Mouse (Mus musculus) forebrain, embryonic 12.5 days (tissue): Measurements from ENCODE around the gene Bscl2. TPM values are rescaled to one million over a fixed set of nuclear protein-coding genes. Genes with fewer than 3 reads are reported as not detected.
"Not testable (repeated sequence)": the region's sequence is repeated elsewhere in the genome, so short reads cannot be mapped to it uniquely, and the experiment has no call there.

Experiments used
- ATAC-seq: fragments of 200-750 bp; cut with Nextera tagmentation; 2 replicates; pipeline ENCODE4 v1.8.0; 2017; ENCODE audit warnings: moderate TSS enrichment; ENCODE audit not compliant: low FRiP score
- H3K27ac ChIP-seq: fragments of 300-500 bp; sonication (generic); 2 replicates; pipeline ENCODE4 v1.5.1; 2016; ENCODE audit warnings: mild to moderate bottlenecking
- H3K27me3 ChIP-seq: fragments of 300-500 bp; sonication (generic); 2 replicates; pipeline ENCODE4 v1.6.1; 2016; ENCODE audit warnings: mild to moderate bottlenecking
- H3K36me3 ChIP-seq: fragments of 300-500 bp; sonication (generic); replicated peaks from 2 replicates; pipeline ENCODE4 v1.6.1; 2016; ENCODE audit warnings: mild to moderate bottlenecking
- H3K4me1 ChIP-seq: fragments of 300-500 bp; sonication (generic); 2 replicates; pipeline ENCODE4 v1.6.1; 2016
- H3K4me2 ChIP-seq: fragments of 300-500 bp; sonication (generic); 2 replicates; pipeline ENCODE4 v1.6.1; 2016; ENCODE audit warnings: mild to moderate bottlenecking, moderate library complexity
- H3K4me3 ChIP-seq: fragments of 300-500 bp; sonication (generic); replicated peaks from 2 replicates; pipeline ENCODE4 v1.5.1; 2016; ENCODE audit warnings: mild to moderate bottlenecking
- H3K9ac ChIP-seq: fragments of 300-500 bp; sonication (generic); 2 replicates; pipeline ENCODE4 v1.6.1; 2016; ENCODE audit warnings: mild to moderate bottlenecking
- H3K9me3 ChIP-seq: fragments of 300-500 bp; sonication (generic); 2 replicates; pipeline ENCODE4 v1.6.1; 2016
- WGBS: fragments of 180-500 bp; shearing (Covaris S2); methylation state at CpG from one replicate; pipeline ENCODE4 v1.1.7; 2016; 5-methylcytosine and 5-hydroxymethylcytosine counted together
- polyA plus RNA-seq: library from polyadenylated mRNA; unstranded; fragments of >200 nt; fragmentation: Nextera tagmentation; extraction: Ambion mirVana; gene quantifications from 2 replicates; pipeline ENCODE4 v1.2.1, GENCODE M21; 2016

Bscl2 gene
- polyA plus RNA-seq, 1 experiment from 2014 or later = 62.9 TPM

GRCm38 (mm10) chr19:8886916-8887584, 49.8 kb downstream of the Bscl2 start:
- peaks cover 19% of the 10 kb centered on the region for H3K4me1 ChIP-seq
- no peaks in the 10 kb centered on the region for H3K27me3 ChIP-seq
- peak overlapping the region; percentile 74 for H3K4me2 ChIP-seq
- H3K27ac ChIP-seq = peak overlapping the region; percentile 87; the same call in 1 of the 2 replicates
- WGBS = 43% methylated on average over 1 of the region's 1 CpGs
- no peak for ATAC-seq
- peaks cover 13% of the 10 kb centered on the region for H3K36me3 ChIP-seq
- peak overlapping the region; percentile 63; the same call in 1 of the 2 replicates for H3K4me3 ChIP-seq
- peak overlapping the region; percentile 78; the same call in 1 of the 2 replicates for H3K9ac ChIP-seq
- no peaks in the 10 kb centered on the region for H3K9me3 ChIP-seq

- no peaks in the 10 kb centered on the region for H3K9me3 ChIP-seq
- peaks cover 19% of the 10 kb centered on the region for H3K4me1 ChIP-seq
- H3K36me3 ChIP-seq = peaks cover 13% of the 10 kb centered on the region
- peak overlapping the region; percentile 74 for H3K4me2 ChIP-seq
- 16% methylated on average over 19 of the region's 19 CpGs for WGBS
- no peak for ATAC-seq
- H3K27me3 ChIP-seq = no peaks in the 10 kb centered on the region
- peak overlapping the region; percentile 78 for H3K9ac ChIP-seq
- peak overlapping the region; percentile 87 for H3K27ac ChIP-seq
- peak overlapping the region; percentile 63 for H3K4me3 ChIP-seq
Observed at GRCm38 (mm10) chr19:8887585-8888463, 50.6 kb downstream of the Bscl2 start.

- H3K4me1 ChIP-seq = peaks cover 24% of the 10 kb centered on the region
- WGBS = under 1% methylated on average over 58 of the region's 58 CpGs
- peak within 1 kb of the TSS; percentile 63 for H3K4me3 ChIP-seq
- no peaks in the 10 kb centered on the region for H3K9me3 ChIP-seq
- H3K27ac ChIP-seq = peak within 1 kb of the TSS; percentile 87
- peak within 1 kb of the TSS; percentile 78 for H3K9ac ChIP-seq
- peak within 1 kb of the TSS; percentile 74 for H3K4me2 ChIP-seq
- no peaks in the 10 kb centered on the region for H3K27me3 ChIP-seq
- ATAC-seq = peak; percentile 95
- peaks cover 13% of the 10 kb centered on the region for H3K36me3 ChIP-seq
Observed at GRCm38 (mm10) chr19:8888511-8889385, 51.5 kb downstream of the Bscl2 start, which contains the start of the genes 1810009A15Rik and Gm49416. Gene 1810009A15Rik, plus strand, starts transcription at chr19:8888853. Gene Gm49416, plus strand, starts transcription at chr19:8888926.

GRCm38 (mm10) chr19:8892829-8893766, 55.8 kb downstream of the Bscl2 start, which contains the start of gene Ints5:
Gene Ints5, plus strand, starts transcription at chr19:8893005.
- Histone ChIP-seq H3K27ac (peak within 1 kb of the TSS; percentile 82), H3K4me3 (peak within 1 kb of the TSS; percentile 79), H3K9me3 (no peaks in the 10 kb centered on the region), H3K9ac (peak within 1 kb of the TSS; percentile 93), H3K36me3 (peaks cover 39% of the 10 kb centered on the region), H3K27me3 (no peaks in the 10 kb centered on the region), H3K4me1 (peaks cover 38% of the 10 kb centered on the region), H3K4me2 (peak within 1 kb of the TSS; percentile 72)
- ATAC-seq = peak; percentile 63
- WGBS = 2% methylated on average over 54 of the region's 54 CpGs

GRCm38 (mm10) chr19:8895397-8895960, 58.2 kb downstream of the Bscl2 start:
- Histone ChIP-seq H3K27ac (no peak overlapping the region), H3K9ac (no peak overlapping the region), H3K4me1 (peaks cover 40% of the 10 kb centered on the region), H3K4me2 (no peak overlapping the region), H3K36me3 (peaks cover 36% of the 10 kb centered on the region), H3K27me3 (no peaks in the 10 kb centered on the region), H3K4me3 (no peak overlapping the region), H3K9me3 (no peaks in the 10 kb centered on the region)
- ATAC-seq = no peak
- 89% methylated on average over 9 of the region's 9 CpGs for WGBS

GRCm38 (mm10) chr19:8896231-8896630, 59.0 kb downstream of the Bscl2 start:
- peaks cover 43% of the 10 kb centered on the region for H3K4me1 ChIP-seq
- not testable (repeated sequence) for ATAC-seq, H3K4me2 ChIP-seq, H3K4me3 ChIP-seq, H3K27me3 ChIP-seq, H3K9me3 ChIP-seq, H3K27ac ChIP-seq
- peaks cover 35% of the 10 kb centered on the region for H3K36me3 ChIP-seq
- WGBS = 78% methylated on average over 5 of the region's 5 CpGs
- 0 out of 2 replicates have a peak overlapping the region, but pooled peaks have one; percentile 7 for H3K9ac ChIP-seq

GRCm38 (mm10) chr19:8897211-8897864, 60.1 kb downstream of the Bscl2 start:
- H3K36me3 ChIP-seq = peaks cover 39% of the 10 kb centered on the region

GRCm38 (mm10) chr19:8897865-8898495, 60.7 kb downstream of the Bscl2 start, which contains the start of gene Ganab:
Gene Ganab, plus strand, starts transcription at chr19:8898071.
- peak within 1 kb of the TSS; percentile 94 for H3K4me3 ChIP-seq
- H3K27me3 ChIP-seq = no peaks in the 10 kb centered on the region
- H3K4me1 ChIP-seq = peaks cover 43% of the 10 kb centered on the region
- under 1% methylated on average over 53 of the region's 53 CpGs for WGBS
- ATAC-seq = peak; percentile 99
- peak within 1 kb of the TSS; percentile 89 for H3K27ac ChIP-seq
- peak within 1 kb of the TSS; percentile 73 for H3K4me2 ChIP-seq
- no peaks in the 10 kb centered on the region for H3K9me3 ChIP-seq
- peak within 1 kb of the TSS; percentile 95 for H3K9ac ChIP-seq
- H3K36me3 ChIP-seq = peaks cover 43% of the 10 kb centered on the region

More at GRCm38 (mm10) chr19:8897211-8897864, 60.1 kb downstream of the Bscl2 start:
- WGBS = 27% methylated on average over 21 of the region's 21 CpGs
- H3K4me1 ChIP-seq = peaks cover 43% of the 10 kb centered on the region
- ATAC-seq = peak; percentile 33; the same call in 1 of the 2 replicates
- H3K27ac ChIP-seq = peak overlapping the region; percentile 89
- H3K27me3 ChIP-seq, H3K9me3 ChIP-seq: not testable (repeated sequence)
- H3K4me3 ChIP-seq = peak overlapping the region; percentile 94
- peak overlapping the region; percentile 95 for H3K9ac ChIP-seq
- peak overlapping the region; percentile 60 for H3K4me2 ChIP-seq
